ENCODE assay signal across 16 mouse cellular contexts in the genomic region with DNA sequence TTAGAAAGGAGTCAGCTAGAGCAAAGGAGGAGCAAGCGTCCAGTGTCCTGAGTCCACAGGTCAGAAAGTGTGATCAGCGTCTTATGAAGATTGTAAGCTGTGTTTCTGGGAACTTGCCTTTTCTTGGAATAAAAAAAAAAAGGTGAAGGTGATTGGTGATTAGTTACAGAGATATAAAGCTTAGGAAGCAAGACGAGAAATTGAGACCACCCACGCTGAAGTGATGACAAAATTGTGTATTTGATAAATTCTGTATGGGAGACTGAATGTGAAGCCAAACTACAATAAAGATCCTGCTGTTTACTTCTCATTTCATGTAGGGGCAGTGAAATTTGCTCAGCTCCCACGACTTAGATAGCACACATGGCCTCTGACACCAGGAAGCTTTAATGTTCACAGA.
"Had no signal": no experiment of that assay in that cellular context is flagged by ENCODE, and none has a peak within 500 bp of the region (broad histone marks: within the 10 kb centered on the region; RNA-seq: fewer than 3 reads in every experiment).

No protein-coding gene starts in this region.

- H3K4me2 ChIP-seq: liver, embryonic 11.5 days; liver, embryonic 13.5 days; liver, embryonic 15.5 days; midbrain, embryonic 11.5 days; midbrain, embryonic 13.5 days; midbrain, embryonic 15.5 days; neural tube, embryonic 12.5 days; stomach, embryonic 15.5 days had no signal

- H3K27me3 ChIP-seq: liver, embryonic 13.5 days; liver, embryonic 15.5 days; megakaryocyte, embryonic 14.5 days; midbrain, embryonic 13.5 days; midbrain, embryonic 15.5 days; neural tube, embryonic 12.5 days; stomach, embryonic 15.5 days had no signal

- H3K4me1 ChIP-seq: liver, embryonic 13.5 days; liver, embryonic 15.5 days; megakaryocyte, embryonic 14.5 days; neural tube, embryonic 12.5 days; stomach, embryonic 15.5 days had no signal

- ATAC-seq: liver, postnatal 0 days had no signal

- H3K9ac ChIP-seq: liver, embryonic 13.5 days; liver, embryonic 15.5 days; liver, postnatal 0 days; midbrain, embryonic 13.5 days; midbrain, embryonic 15.5 days; neural tube, embryonic 12.5 days; stomach, embryonic 15.5 days had no signal

- H3K36me3 ChIP-seq: liver, embryonic 13.5 days; liver, embryonic 15.5 days; midbrain, embryonic 13.5 days; midbrain, embryonic 15.5 days; neural tube, embryonic 12.5 days; stomach, embryonic 15.5 days had no signal

- H3K4me3 ChIP-seq: liver, embryonic 13.5 days; liver, embryonic 15.5 days; megakaryocyte, embryonic 14.5 days; midbrain, embryonic 13.5 days; midbrain, embryonic 15.5 days; neural tube, embryonic 12.5 days; stomach, embryonic 15.5 days had no signal

- H3K9me3 ChIP-seq: liver, embryonic 13.5 days; liver, embryonic 15.5 days; midbrain, embryonic 13.5 days; midbrain, embryonic 15.5 days; neural tube, embryonic 12.5 days; stomach, embryonic 15.5 days had no signal

- H3K27ac ChIP-seq: liver, embryonic 13.5 days; liver, embryonic 15.5 days; macrophage; midbrain, embryonic 13.5 days; midbrain, embryonic 15.5 days; neural tube, embryonic 12.5 days; stomach, embryonic 15.5 days; stomach, postnatal 0 days had no signal

- DNase-seq: liver, embryonic 13.5 days; liver, postnatal 0 days; right cerebral cortex, postnatal 14 days; thymus, adult 2 months; thymus, postnatal 25 days; thymus, postnatal 4 days had no signal
